Mouse (Mus musculus): ENCODE measurements at regions not wholly inside any gene's neighbourhood (a gene's known extent, or its start where the extent isn't known, plus 50 kb on each side); places are given as distances from the start of the nearest gene placed in this dataset.

GRCm38 (mm10) chr6:91619009-91619408, 64.8 kb upstream of the Slc6a6 start:
- no peak for DNase-seq (ENCODE audit: low spot score)

- DNase-seq (ENCODE audit: low spot score) = no peak
Measured at GRCm38 (mm10) chr6:91619735-91620732, 63.8 kb upstream of the Slc6a6 start.

GRCm38 (mm10) chr6:91621437-91621836, 62.4 kb upstream of the Slc6a6 start:
- no peak for DNase-seq (ENCODE audit: low spot score)

- DNase-seq (ENCODE audit: low spot score) = peak; percentile 22
Measured at GRCm38 (mm10) chr6:91622425-91622824, 61.4 kb upstream of the Slc6a6 start.

- DNase-seq (ENCODE audit: low spot score) = no peak
Measured at GRCm38 (mm10) chr6:91623646-91624045, 60.2 kb upstream of the Slc6a6 start.

- DNase-seq (ENCODE audit: low spot score) = no peak
Measured at GRCm38 (mm10) chr6:91629230-91629629, 54.6 kb upstream of the Slc6a6 start.

GRCm38 (mm10) chr6:91631261-91631660, 52.6 kb upstream of the Slc6a6 start:
- DNase-seq (ENCODE audit: low spot score) = no peak

All from lung, postnatal 25 days (tissue).